Comparison of ENCODE assay signal across 8 mouse cellular contexts in the genomic region with DNA sequence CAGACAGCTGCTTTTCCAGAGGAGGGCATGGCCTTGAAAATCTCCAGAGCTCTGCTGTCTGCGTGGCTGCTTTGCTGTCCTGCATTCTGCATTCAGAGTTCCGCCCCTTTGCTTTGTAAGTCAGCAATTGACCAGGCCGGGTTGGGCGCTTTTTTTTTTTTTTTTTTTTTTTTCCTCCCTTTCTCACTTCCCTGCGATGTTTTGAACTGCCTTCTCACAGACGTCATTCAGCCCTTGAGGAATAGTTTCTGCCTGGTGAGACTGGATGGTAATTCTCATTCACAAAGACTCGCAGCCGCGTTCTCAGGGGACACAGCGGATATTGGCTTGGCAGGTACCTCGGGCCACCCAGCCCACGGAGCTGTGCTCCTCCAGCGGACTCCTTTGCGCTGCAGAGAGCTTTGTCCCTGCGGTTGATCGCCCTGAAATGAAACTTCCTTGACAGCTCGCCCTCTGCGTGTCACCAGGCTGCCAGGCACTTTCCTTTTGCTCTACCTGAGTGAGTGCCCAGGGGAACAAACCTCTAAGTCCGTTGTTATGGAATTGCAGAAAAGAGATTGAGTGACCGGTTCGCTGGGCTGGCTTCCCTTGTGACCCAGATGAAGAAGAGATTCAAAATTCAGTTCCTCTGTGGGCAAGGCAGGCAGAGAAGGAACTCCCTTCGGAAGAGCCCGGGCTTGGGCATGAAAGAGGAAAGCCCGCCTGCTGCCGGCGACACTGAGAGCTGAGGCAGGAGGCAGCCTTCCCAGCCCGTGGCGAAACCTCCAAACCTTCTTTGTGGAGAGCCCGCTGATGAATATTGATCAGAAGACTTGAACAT.
DNase-seq lines count a peak whose midpoint lies in the region; ATAC-seq and TF ChIP-seq lines count a peak whose summit lies in the region.

No protein-coding gene starts in this region.

- H3K9ac ChIP-seq in embryonic facial prominence, embryonic 11.5 days (replicated peaks; ENCODE audit: low read length): peak overlapping the region; percentile 58
- peak overlapping the region; percentile 76 for H3K9ac ChIP-seq in liver, adult 2 months (ENCODE audit: low read depth, low read length)
- H3K9ac ChIP-seq in midbrain, postnatal 0 days (replicated peaks; ENCODE audit: low read length, poor library complexity, severe bottlenecking): no peak overlapping the region; the same call in 1 of the 2 replicates

- no peak for TF ChIP-seq POLR2A in liver, adult 2 months (IDR thresholded peaks at IDR 0.05; ENCODE audit: extremely low read depth, insufficient read depth, low read length)

- H3K27me3 ChIP-seq in embryonic facial prominence, embryonic 11.5 days (ENCODE audit: control insufficient read depth, insufficient read depth, low read length): no peaks in the 10 kb centered on the region
- no peaks in the 10 kb centered on the region for H3K27me3 ChIP-seq in liver, adult 2 months (ENCODE audit: control insufficient read depth, insufficient read depth, low read length)
- no peaks in the 10 kb centered on the region for H3K27me3 ChIP-seq in midbrain, postnatal 0 days (ENCODE audit: insufficient read depth, low read length)
- H3K27me3 ChIP-seq in splenic B cell, adult 2 months (ENCODE audit: control insufficient read depth, insufficient read depth, low read length, poor library complexity, severe bottlenecking): no peaks in the 10 kb centered on the region

- ATAC-seq in embryonic facial prominence, embryonic 11.5 days (replicated peaks; ENCODE audit: insufficient number of reproducible peaks, low FRiP score, low TSS enrichment, low read depth): peak; percentile 62
- peak; percentile 44; the same call in 1 of the 2 replicates for ATAC-seq in midbrain, postnatal 0 days (ENCODE audit: low FRiP score)

- no peaks in the 10 kb centered on the region for H3K9me3 ChIP-seq in embryonic facial prominence, embryonic 11.5 days (replicated peaks; ENCODE audit: control insufficient read depth, low read length)
- H3K9me3 ChIP-seq in midbrain, postnatal 0 days (ENCODE audit: low read length): no peaks in the 10 kb centered on the region

- 0 out of 2 replicates have a peak overlapping the region, but pooled peaks have one; percentile 8 for H3K27ac ChIP-seq in embryonic facial prominence, embryonic 11.5 days (replicated peaks; ENCODE audit: low read depth, low read length)
- H3K27ac ChIP-seq in liver, adult 2 months (replicated peaks; ENCODE audit: insufficient read depth, low read depth, low read length): no peak overlapping the region; the same call in 1 of the 2 replicates
- H3K27ac ChIP-seq in midbrain, postnatal 0 days (ENCODE audit: low read depth, low read length): no peak overlapping the region

- H3K79me2 ChIP-seq in liver, adult 2 months (ENCODE audit: control insufficient read depth, insufficient read depth, low read length): no peaks in the 10 kb centered on the region

- peak overlapping the region; percentile 42 for H3K4me3 ChIP-seq in embryonic facial prominence, embryonic 11.5 days (ENCODE audit: low read depth, low read length)
- H3K4me3 ChIP-seq in liver, adult 2 months (ENCODE audit: insufficient read depth, low read depth, low read length): peak overlapping the region; percentile 67
- H3K4me3 ChIP-seq in midbrain, postnatal 0 days (ENCODE audit: low read depth, low read length): peak overlapping the region; percentile 40

- no peaks in the 10 kb centered on the region for H3K4me1 ChIP-seq in embryonic facial prominence, embryonic 11.5 days (ENCODE audit: control insufficient read depth, insufficient read depth, low read length)
- H3K4me1 ChIP-seq in liver, adult 2 months (ENCODE audit: control insufficient read depth, insufficient read depth, low read length): no peaks in the 10 kb centered on the region
- H3K4me1 ChIP-seq in midbrain, postnatal 0 days (ENCODE audit: insufficient read depth, low read length): 0 out of 2 replicates have a peak, but pooled peaks cover 4% of the 10 kb centered on the region

- WGBS in embryonic facial prominence, embryonic 11.5 days: under 1% methylated on average over 29 of the region's 29 CpGs
- under 1% methylated on average over 29 of the region's 29 CpGs for WGBS in liver, adult 2 months
- 3% methylated on average over 29 of the region's 29 CpGs for WGBS in midbrain, postnatal 0 days

- H3K36me3 ChIP-seq in embryonic facial prominence, embryonic 11.5 days (replicated peaks; ENCODE audit: control insufficient read depth, insufficient read depth, low read depth, low read length): no peaks in the 10 kb centered on the region
- H3K36me3 ChIP-seq in liver, adult 2 months (ENCODE audit: control insufficient read depth, insufficient read depth, low read length): no peaks in the 10 kb centered on the region
- no peaks in the 10 kb centered on the region for H3K36me3 ChIP-seq in midbrain, postnatal 0 days (ENCODE audit: insufficient read depth, low read length)
- H3K36me3 ChIP-seq in splenic B cell, adult 2 months (ENCODE audit: control insufficient read depth, insufficient read depth, low read length, poor library complexity, severe bottlenecking): no peaks in the 10 kb centered on the region

- peak overlapping the region; percentile 78 for H3K4me2 ChIP-seq in embryonic facial prominence, embryonic 11.5 days (ENCODE audit: low read depth, low read length)
- peak overlapping the region; percentile 69 for H3K4me2 ChIP-seq in midbrain, postnatal 0 days (ENCODE audit: low read depth, low read length, poor library complexity, severe bottlenecking)

- DNase-seq in B cell, adult 2 months: peak; percentile 18 to 22
- DNase-seq in adrenal gland, postnatal 14 days: peak; percentile 63
- peak; percentile 44 for DNase-seq in embryonic facial prominence, embryonic 11.5 days (ENCODE audit: low spot score)
- DNase-seq in heart, adult 11 months: peak; percentile 96
- peak; percentile 41 for DNase-seq in kidney, adult 11 months
- DNase-seq in liver, adult 2 months (ENCODE audit: extremely low read depth, low read depth, low spot score): peak; percentile 63
- peak; percentile 44 for DNase-seq in midbrain, postnatal 0 days (ENCODE audit: low spot score)
- peak; percentile 10 for DNase-seq in splenic B cell, adult 2 months (ENCODE audit: low read depth, low spot score)

- peak; percentile 39 for TF ChIP-seq CTCF in liver, adult 2 months (IDR thresholded peaks at IDR 0.05; ENCODE audit: low read depth, low read length)
- peak; percentile 16; the same call in 1 of the 2 replicates for TF ChIP-seq CTCF in midbrain, postnatal 0 days (IDR thresholded peaks at IDR 0.05)

Comparison
In these comparisons a context has a peak if more than half of its experiments do, and no peak if none do; other contexts are left out.
1. DNase-seq: peak in every context shown above with its lines; median percentile 96 in heart, adult 11 months; 63 in adrenal gland, postnatal 14 days; 63 in liver, adult 2 months; 44 in embryonic facial prominence, embryonic 11.5 days; 44 in midbrain, postnatal 0 days; 41 in kidney, adult 11 months; 20 in B cell, adult 2 months; 10 in splenic B cell, adult 2 months.